Mouse (Mus musculus) liver, adult (tissue): ENCODE data around the gene Dach2.

ENCODE experiments used
- GATA4 ChIP-seq: IDR thresholded peaks from 2 replicates; pipeline ENCODE4 v1.6.1; 2014; ENCODE audit warnings: mild to moderate bottlenecking, low read length; ENCODE audit not compliant: insufficient replicate concordance

Dach2 gene

DNA sequence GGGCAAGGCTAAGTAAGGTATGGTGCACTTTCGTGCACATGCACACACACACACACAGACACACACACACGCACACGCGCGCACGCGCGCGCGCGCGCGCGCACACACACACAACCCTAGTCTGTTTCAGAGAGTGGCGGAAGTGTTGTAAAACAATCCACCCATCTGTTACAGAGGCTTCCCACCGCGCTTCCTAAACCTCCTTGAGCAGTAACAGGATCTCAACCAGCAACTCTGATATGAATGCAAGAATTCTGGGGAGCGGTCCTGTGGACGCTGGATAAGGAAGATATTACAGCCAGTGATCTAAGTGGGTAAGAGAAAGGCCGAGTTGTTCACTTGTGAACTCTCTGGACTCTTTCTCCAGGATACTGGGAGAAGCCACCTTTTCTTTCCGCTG is at the start of gene Dach2:
Gene Dach2, plus strand, starts transcription at position 107 of the 400 bp plus-strand sequence.
- no peak for TF ChIP-seq GATA4

DNA sequence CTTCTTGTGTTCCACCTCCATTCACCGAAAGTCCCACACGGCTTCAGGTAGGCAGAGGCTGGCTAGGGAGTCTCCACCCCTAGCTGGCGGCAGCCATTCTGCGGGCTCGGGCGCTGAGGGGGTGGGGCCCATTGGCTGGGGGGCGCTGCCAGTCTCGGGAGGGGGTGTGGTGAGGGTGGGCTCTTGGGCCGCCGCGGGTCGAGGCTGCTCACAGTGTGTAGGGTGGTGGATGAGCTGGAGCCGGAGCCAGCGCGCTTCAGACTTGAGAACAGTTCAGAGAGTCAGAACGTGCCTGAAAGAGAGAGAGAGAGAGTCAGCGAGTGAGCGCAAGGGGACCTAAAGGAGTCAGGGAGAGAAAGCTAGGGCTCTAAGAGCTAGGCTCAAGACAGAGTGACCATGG is 721 bp downstream of the Dach2 start:
- no peak for TF ChIP-seq GATA4

DNA sequence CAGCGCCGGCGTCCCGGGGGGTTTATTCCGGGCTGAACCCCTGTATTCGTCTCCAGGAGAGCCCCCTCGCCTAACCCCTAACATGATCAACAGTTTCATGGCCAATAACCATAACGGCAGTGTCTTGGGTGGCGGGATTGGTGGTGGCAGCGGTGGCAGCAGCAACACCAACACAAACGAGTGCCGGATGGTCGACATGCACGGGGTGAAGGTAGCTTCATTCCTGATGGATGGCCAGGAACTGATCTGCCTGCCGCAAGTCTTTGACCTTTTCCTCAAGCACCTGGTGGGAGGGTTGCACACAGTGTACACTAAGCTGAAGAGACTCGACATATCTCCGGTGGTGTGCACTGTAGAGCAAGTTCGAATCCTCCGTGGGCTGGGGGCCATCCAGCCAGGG is 1.2 kb downstream of the Dach2 start:
- TF ChIP-seq GATA4 = no peak

DNA sequence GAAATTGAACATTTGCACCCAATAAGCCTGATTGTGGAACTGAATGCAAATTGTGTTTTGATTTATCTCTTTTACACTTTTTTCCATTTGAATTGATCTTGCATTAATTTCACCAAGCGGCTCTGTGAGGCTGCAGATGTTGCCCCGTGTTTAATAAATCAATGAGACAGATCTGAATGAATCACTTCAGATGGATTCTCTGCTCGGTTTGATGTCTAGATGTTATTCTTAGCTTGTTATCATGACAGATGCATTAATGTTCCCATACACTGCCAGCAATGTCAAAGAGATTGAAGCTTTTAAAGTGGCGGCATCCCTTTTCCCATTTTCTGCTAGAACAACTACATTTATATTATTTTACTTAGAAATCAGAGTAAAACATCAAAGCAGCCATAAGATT is 7.0 kb downstream of the Dach2 start:
- no peak for TF ChIP-seq GATA4

DNA sequence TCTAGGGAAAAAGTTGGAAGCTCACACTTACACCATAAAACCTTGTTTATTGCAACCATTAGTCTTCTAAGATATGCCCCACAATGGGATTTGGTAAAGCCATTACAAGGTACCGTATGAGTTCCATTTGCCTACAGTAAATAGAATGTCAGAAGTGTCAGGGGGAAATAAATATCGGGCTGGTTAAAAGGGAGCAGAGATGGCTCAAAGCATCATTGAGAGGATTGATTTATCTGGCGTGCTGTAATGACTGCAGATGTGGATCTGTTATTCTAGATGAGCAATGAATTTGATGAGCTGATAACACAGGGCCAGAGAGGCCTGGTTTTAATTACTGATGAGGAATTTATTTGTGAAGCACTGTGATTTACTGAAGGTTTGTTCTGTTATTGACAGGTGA is 40.8 kb downstream of the Dach2 start:
- TF ChIP-seq GATA4 = no peak

DNA sequence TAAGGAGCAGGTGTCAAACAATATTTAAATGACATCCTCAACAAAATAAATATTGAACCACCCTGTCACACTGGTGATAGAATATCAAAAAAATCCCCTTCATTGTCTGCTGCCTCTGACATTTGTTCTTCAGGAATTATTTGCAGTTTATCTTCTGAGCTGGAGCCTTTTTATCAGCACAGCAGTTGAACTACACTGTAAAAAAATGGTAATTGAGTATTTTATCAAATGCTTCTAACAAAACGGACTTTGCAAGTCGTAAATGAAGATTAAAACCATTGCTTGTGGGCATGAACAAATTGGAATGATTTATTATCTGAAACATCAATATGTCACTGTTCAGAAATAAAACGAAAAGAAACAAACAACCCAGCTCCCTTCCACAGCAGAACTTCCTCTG is 97.1 kb downstream of the Dach2 start:
- no peak for TF ChIP-seq GATA4

DNA sequence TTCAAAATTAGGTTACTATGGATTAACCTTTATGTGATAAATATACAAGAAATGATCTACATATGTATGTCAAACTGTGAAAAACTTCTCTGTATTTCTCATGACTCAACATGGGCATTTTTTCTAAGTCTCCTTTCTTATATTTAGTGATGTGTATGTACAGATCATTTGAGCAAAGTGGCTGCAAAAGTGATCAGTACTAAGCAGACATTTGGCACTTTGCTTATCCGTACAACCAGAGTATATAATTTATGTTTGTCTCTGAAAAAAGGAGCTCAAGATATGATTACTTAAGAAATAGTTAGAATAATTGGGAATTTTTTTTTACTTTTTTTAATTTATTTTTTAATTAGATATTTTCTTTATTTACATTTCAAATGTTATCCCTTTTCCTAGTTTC is 111.4 kb downstream of the Dach2 start:
- no peak for TF ChIP-seq GATA4

DNA sequence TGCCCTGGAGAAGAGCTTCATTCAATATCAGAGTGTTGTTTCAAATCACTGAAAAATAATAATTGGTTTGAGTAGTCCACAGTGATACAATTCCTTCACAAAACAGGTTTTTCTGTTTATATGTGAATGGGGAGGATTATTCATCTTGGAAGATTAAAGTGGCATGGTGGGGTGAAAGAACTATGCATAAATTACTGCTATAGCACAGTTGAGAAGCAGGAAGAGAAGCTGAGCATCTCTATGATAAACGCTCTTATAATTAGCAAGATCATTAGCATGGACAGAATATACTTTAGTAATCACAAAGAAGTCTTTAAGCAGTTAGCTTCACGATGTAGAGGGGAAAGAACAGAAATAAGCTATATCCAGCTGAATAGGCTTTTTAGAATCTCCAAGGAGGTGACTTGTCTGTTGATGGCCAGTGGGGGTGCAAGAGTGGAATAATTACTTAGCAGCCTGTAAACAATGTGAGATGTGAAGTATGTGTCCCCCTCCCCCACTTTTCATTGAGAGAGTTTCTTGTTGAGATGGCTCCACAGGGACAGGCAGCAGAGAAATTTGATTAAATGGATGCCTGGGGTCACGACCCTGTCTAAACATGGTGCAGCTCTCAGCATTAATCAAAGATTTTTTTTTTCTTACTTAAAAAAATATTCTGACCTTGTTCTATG is 124.3 kb downstream of the Dach2 start:
- no peak for TF ChIP-seq GATA4

DNA sequence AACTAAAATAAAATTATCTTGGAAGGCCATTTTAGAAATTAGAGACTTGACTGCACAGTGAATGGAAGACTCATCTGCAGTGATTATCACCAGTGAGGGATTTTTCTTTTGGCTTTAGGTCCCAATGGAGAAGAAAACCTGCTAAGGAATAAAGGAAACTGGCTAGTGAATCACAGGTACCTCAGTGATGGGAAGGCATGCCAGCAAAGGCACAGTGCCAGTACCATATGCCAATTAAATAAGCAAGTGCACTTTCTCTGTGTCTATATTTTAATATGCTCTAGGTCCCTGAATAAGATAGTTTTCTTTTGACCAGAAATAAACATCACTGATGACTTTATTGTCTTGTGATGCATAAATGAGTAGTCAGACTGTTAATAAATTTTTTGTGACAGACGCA is 184.8 kb downstream of the Dach2 start:
- no peak for TF ChIP-seq GATA4

DNA sequence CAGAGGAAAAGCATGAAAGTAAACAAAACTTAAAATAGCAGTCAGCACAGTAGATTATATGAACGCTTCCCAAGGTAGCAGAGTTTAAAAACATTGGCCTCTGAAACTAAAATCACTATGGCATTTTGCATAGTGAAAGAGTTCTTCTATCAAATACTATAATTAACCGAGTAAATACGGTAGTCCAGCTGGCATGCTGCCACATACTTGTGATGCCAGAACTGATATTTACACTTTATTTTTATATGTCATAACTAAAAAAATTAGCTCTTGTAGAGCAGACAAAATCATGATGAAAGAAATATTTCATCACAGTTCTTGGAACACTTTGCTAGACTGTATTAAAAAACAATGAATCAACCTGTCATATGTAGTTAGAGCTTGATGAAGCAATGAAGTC is 247.8 kb downstream of the Dach2 start:
- TF ChIP-seq GATA4 = no peak

DNA sequence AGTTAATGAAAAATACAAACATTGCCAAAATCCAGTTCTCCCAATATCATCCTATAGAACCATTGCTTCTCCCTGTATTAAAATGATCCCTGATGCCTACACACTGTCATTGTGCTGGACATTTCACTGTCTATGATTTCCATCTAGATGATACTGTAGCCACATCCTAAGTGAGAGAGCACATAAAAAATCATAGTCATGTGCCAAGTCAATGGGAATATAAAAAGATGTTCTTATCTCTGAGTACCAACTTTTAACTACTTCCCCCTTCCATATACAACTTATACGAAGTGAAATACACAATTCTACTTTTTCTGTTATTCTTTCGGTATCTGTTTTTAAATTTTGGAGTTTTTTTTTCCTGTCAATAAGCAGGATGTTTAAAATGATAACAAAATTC is 266.6 kb downstream of the Dach2 start:
- no peak for TF ChIP-seq GATA4

DNA sequence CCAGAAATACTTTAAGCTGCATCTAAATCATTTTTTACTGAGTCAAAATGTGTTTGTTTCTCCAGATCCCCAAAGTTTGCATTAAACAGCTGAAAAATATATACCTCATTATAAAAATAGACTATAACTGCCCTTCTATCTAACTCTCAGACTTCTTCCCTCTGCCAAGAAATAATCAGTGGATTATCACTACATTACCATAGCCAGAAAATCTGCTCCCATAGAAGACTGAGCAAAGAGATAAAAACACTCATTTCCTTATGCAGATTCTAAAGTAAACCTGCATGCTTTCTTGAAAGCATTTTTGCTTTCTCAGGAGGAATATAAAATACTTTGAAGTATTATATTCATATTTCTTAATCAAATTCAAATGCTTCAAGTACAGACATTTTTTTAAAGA is 368.8 kb downstream of the Dach2 start:
- TF ChIP-seq GATA4 = no peak

DNA sequence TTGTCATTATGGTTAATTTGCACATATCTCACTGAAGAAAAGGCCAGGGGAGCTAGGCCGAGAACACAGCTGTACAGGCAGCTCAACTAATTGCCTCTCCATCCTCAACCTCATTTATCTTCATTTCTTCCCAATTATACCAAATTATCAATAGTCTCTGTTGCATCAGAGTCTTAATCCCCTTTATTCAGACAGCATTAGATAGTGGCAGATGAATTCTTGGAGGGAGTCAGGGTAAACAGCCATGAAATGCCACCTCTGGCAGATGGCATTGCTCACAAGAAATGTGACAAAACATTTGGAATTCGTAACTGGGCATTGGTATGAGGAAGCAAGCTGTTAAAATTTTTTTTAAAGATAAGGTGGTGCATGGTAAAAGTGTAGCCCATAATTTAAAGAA is 389.9 kb downstream of the Dach2 start:
- TF ChIP-seq GATA4 = no peak

DNA sequence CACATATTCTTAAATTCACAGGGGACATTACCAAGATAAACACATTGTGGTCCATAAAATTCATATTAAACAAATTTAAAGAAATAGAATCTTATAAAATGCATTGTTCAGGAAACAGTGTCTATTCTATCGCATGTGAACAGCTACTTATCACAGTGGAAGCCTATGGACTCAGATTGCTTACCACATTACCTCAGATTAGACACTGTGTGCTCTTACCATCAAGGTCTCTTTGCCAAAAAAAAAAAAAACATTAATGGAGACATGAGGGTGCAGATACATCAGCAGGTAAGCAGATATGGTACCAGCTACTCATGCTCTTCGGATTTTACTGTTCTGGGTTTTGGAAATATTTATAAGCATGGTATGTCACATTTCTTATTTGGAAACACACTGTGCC is 415.1 kb downstream of the Dach2 start:
- no peak for TF ChIP-seq GATA4

DNA sequence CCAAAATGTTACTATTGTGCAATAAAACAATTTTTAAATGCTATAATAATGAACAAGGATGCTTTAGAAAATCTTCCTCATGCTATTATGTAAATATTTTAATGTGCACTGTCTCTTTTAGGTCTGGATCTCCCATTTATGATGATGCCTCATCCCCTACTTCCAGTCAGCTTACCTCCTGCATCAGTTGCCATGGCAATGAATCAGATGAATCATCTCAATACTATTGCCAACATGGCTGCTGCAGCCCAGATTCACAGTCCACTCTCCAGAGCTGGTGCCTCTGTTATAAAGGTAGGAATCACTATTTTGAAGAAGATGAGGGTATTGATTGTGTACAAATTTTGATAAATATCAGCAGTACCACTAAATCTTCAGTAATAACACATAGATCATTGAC is 426.8 kb downstream of the Dach2 start:
- TF ChIP-seq GATA4 = no peak

DNA sequence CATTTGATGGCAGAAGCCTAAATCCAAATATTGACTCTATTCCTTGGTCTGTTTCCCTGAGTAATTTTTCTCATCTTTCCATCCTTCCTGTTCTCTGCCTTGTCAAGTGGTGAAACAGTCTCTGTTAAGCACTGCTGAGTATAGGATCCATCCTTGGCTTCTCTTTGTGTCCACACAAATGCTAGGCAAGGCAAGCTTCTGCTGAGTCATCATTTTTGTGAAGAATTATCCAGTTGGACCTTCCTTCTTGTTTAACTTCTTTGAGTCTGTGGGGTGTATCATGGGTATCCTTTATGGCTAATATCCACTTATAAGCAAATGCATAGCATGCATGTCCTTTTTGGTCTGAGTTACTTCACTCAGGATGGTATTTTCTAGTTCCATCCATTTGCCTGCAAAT is 449.8 kb downstream of the Dach2 start:
- TF ChIP-seq GATA4 = no peak

DNA sequence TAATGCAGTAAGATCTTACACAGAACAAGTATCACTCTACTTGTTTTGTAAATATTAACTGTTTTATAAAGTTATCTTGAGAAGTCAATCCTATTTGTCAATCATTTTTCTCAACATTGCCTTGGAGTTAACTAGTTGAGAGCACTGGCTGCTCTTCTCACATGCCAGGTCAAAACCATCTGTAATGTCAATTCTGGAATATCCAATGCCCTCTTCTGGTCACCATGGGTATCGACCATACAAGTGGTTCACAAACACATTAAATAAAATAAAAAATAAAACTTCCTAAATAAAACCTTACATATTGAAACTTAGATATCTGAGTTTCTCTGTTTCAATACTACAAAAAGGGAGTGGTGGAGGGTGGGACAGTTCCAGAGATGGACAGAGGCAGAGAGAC is 495.0 kb downstream of the Dach2 start:
- TF ChIP-seq GATA4 = no peak

DNA sequence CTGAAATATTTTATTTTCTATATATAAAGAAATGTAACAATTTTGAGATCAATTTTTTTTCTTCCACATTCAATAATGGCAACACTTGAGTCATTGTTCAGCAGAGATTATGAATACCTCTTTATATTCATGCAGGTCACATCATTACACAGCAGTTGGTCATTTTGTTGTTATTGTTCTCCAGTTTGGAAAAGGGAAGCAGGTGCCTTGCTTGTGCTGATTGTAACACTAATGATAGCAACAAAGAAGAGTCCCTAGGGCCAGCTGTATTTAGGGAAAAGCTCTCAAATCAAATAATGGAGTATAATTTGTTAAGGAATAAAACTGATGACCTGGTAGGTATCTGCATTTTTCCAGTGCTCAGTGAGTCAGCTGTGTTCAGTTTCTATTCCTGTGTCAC is 513.1 kb downstream of the Dach2 start:
- TF ChIP-seq GATA4 = no peak

DNA sequence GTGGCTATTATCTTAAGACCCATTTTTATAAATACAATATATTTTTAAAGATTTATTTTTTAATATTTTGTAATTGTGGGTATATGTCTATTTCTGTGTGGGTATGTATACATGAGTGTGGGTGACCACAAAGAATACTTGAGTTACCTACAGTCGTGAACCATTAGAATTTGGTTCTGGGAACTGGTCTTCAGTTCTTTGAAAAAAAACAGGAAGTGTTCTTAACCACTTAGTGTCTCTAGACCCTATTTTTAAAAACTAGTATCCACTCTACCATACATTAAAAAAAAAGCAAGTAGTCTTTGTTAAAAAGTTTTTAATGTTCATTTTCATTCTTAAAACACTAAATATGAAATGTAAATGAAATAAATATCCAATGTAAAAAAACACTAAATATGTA is 529.5 kb downstream of the Dach2 start:
- no peak for TF ChIP-seq GATA4

DNA sequence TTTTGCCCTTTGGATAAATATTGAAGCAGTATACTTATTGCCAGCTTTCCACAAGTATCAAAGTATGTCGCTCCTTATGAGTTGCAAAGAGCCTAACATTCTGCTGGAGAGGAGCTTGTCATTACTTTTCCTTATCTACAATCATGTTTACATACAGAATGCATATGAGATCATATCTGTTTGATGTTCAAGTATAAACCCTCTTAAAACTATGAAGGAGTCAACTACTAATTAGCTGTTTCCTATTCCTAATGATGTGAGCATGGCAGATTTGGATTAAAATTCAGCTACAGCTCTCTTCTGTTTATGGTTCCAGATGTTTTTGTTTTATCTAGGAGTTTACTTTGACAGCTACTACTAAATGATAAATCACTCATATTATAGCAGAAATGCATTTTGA is 535.8 kb downstream of the Dach2 start:
- TF ChIP-seq GATA4 = no peak
